Mouse (Mus musculus): ENCODE measurements around the gene Adamts6. TPM values are rescaled to one million over a fixed set of nuclear protein-coding genes. Genes with fewer than 3 reads are reported as not detected.

Adamts6 gene
- polyA plus RNA-seq, 1 experiment from 2014 or later: 3.1 TPM

GRCm38 (mm10) chr13:104393427-104394356 is 106.1 kb downstream of the Adamts6 start:
- Histone ChIP-seq H3K27me3 (ENCODE audit: insufficient read depth, poor library complexity, severe bottlenecking) (no peaks in the 10 kb centered on the region), H3K4me1 (no peaks in the 10 kb centered on the region), H3K9me3 (no peaks in the 10 kb centered on the region), H3K27ac (no peak overlapping the region), H3K4me3 (no peak overlapping the region), H3K36me3 (peaks cover 7% of the 10 kb centered on the region; the same call in 1 of the 2 replicates)
- DNase-seq (ENCODE audit: low spot score): no peak
- WGBS: 91% methylated on average over 8 of the region's 8 CpGs

GRCm38 (mm10) chr13:104397814-104398213 is 110.2 kb downstream of the Adamts6 start:
- Histone ChIP-seq H3K4me3 (no peak overlapping the region), H3K27me3 (ENCODE audit: insufficient read depth, poor library complexity, severe bottlenecking) (no peaks in the 10 kb centered on the region), H3K36me3 (peaks cover 12% of the 10 kb centered on the region), H3K4me1 (no peaks in the 10 kb centered on the region), H3K9me3 (no peaks in the 10 kb centered on the region), H3K27ac (no peak overlapping the region)
- WGBS: 62% methylated on average over 8 of the region's 8 CpGs
- no peak for DNase-seq (ENCODE audit: low spot score)

GRCm38 (mm10) chr13:104432734-104433133 is 145.1 kb downstream of the Adamts6 start:
- 81% methylated on average over 2 of the region's 2 CpGs for WGBS
- DNase-seq (ENCODE audit: low spot score): no peak
- no peaks in the 10 kb centered on the region for H3K27me3 ChIP-seq (ENCODE audit: insufficient read depth, poor library complexity, severe bottlenecking)
- no peak overlapping the region for H3K27ac ChIP-seq
- H3K36me3 ChIP-seq: peaks cover 15% of the 10 kb centered on the region; the same call in 1 of the 2 replicates
- no peaks in the 10 kb centered on the region for H3K4me1 ChIP-seq
- H3K9me3 ChIP-seq: no peaks in the 10 kb centered on the region
- H3K4me3 ChIP-seq: no peak overlapping the region

GRCm38 (mm10) chr13:104442559-104442958 is 154.9 kb downstream of the Adamts6 start:
- H3K27ac ChIP-seq: no peak overlapping the region
- peaks cover 27% of the 10 kb centered on the region for H3K36me3 ChIP-seq
- H3K4me1 ChIP-seq: no peaks in the 10 kb centered on the region
- no peaks in the 10 kb centered on the region for H3K27me3 ChIP-seq (ENCODE audit: insufficient read depth, poor library complexity, severe bottlenecking)
- no peak overlapping the region for H3K4me3 ChIP-seq
- H3K9me3 ChIP-seq: no peaks in the 10 kb centered on the region
- no peak for DNase-seq (ENCODE audit: low spot score)
- WGBS: 83% methylated on average over 7 of the region's 7 CpGs

- WGBS: 50% methylated on average over 1 of the region's 1 CpGs
- Histone ChIP-seq H3K27me3 (ENCODE audit: insufficient read depth, poor library complexity, severe bottlenecking) (no peaks in the 10 kb centered on the region), H3K9me3 (no peaks in the 10 kb centered on the region), H3K27ac (no peak overlapping the region), H3K36me3 (peaks cover 31% of the 10 kb centered on the region), H3K4me1 (no peaks in the 10 kb centered on the region), H3K4me3 (no peak overlapping the region)
- DNase-seq (ENCODE audit: low spot score): no peak
Observed at GRCm38 (mm10) chr13:104445437-104445836, 157.8 kb downstream of the Adamts6 start.

GRCm38 (mm10) chr13:104446974-104447373 is 159.3 kb downstream of the Adamts6 start:
- WGBS: 95% methylated on average over 1 of the region's 1 CpGs
- Histone ChIP-seq H3K9me3 (no peaks in the 10 kb centered on the region), H3K27me3 (ENCODE audit: insufficient read depth, poor library complexity, severe bottlenecking) (no peaks in the 10 kb centered on the region), H3K27ac (no peak overlapping the region), H3K36me3 (peaks cover 31% of the 10 kb centered on the region), H3K4me1 (no peaks in the 10 kb centered on the region), H3K4me3 (no peak overlapping the region)
- no peak for DNase-seq (ENCODE audit: low spot score)

GRCm38 (mm10) chr13:104447470-104447869 is 159.8 kb downstream of the Adamts6 start:
- no peaks in the 10 kb centered on the region for H3K27me3 ChIP-seq (ENCODE audit: insufficient read depth, poor library complexity, severe bottlenecking)
- no peak overlapping the region for H3K27ac ChIP-seq
- DNase-seq (ENCODE audit: low spot score): no peak
- H3K4me3 ChIP-seq: no peak overlapping the region
- no peaks in the 10 kb centered on the region for H3K4me1 ChIP-seq
- no peaks in the 10 kb centered on the region for H3K9me3 ChIP-seq
- peaks cover 29% of the 10 kb centered on the region for H3K36me3 ChIP-seq

- 94% methylated on average over 1 of the region's 1 CpGs for WGBS
- H3K27me3 ChIP-seq (ENCODE audit: insufficient read depth, poor library complexity, severe bottlenecking): no peaks in the 10 kb centered on the region
- H3K4me1 ChIP-seq: no peaks in the 10 kb centered on the region
- H3K4me3 ChIP-seq: no peak overlapping the region
- H3K9me3 ChIP-seq: no peaks in the 10 kb centered on the region
- no peak overlapping the region for H3K27ac ChIP-seq
- no peak for DNase-seq (ENCODE audit: low spot score)
- H3K36me3 ChIP-seq: peaks cover 26% of the 10 kb centered on the region
Observed at GRCm38 (mm10) chr13:104448349-104448748, 160.7 kb downstream of the Adamts6 start.

GRCm38 (mm10) chr13:104453271-104453974 is 165.8 kb downstream of the Adamts6 start:
- no peak for DNase-seq (ENCODE audit: low spot score)
- Histone ChIP-seq H3K4me3 (no peak overlapping the region), H3K36me3 (0 out of 2 replicates have a peak, but pooled peaks cover 3% of the 10 kb centered on the region), H3K27ac (no peak overlapping the region), H3K9me3 (no peaks in the 10 kb centered on the region), H3K4me1 (no peaks in the 10 kb centered on the region), H3K27me3 (ENCODE audit: insufficient read depth, poor library complexity, severe bottlenecking) (no peaks in the 10 kb centered on the region)
- 90% methylated on average over 1 of the region's 1 CpGs for WGBS

- no peaks in the 10 kb centered on the region for H3K9me3 ChIP-seq
- no peak overlapping the region for H3K27ac ChIP-seq
- no peaks in the 10 kb centered on the region for H3K36me3 ChIP-seq
- no peaks in the 10 kb centered on the region for H3K4me1 ChIP-seq
- H3K27me3 ChIP-seq (ENCODE audit: insufficient read depth, poor library complexity, severe bottlenecking): no peaks in the 10 kb centered on the region
- no peak overlapping the region for H3K4me3 ChIP-seq
- 86% methylated on average over 1 of the region's 1 CpGs for WGBS
- no peak for DNase-seq (ENCODE audit: low spot score)
Observed at GRCm38 (mm10) chr13:104460287-104460686, 172.7 kb downstream of the Adamts6 start.

- H3K4me1 ChIP-seq: no peaks in the 10 kb centered on the region
- no peaks in the 10 kb centered on the region for H3K27me3 ChIP-seq (ENCODE audit: insufficient read depth, poor library complexity, severe bottlenecking)
- H3K27ac ChIP-seq: no peak overlapping the region
- peaks cover 4% of the 10 kb centered on the region; the same call in 1 of the 2 replicates for H3K36me3 ChIP-seq
- H3K9me3 ChIP-seq: no peaks in the 10 kb centered on the region
- WGBS: 71% methylated on average over 1 of the region's 1 CpGs
- no peak for DNase-seq (ENCODE audit: low spot score)
- no peak overlapping the region for H3K4me3 ChIP-seq
Observed at GRCm38 (mm10) chr13:104468061-104468460, 180.4 kb downstream of the Adamts6 start.

GRCm38 (mm10) chr13:104476285-104476956 is 188.8 kb downstream of the Adamts6 start:
- Histone ChIP-seq H3K27ac (no peak overlapping the region), H3K36me3 (peaks cover 20% of the 10 kb centered on the region), H3K4me1 (no peaks in the 10 kb centered on the region), H3K27me3 (ENCODE audit: insufficient read depth, poor library complexity, severe bottlenecking) (no peaks in the 10 kb centered on the region), H3K4me3 (no peak overlapping the region), H3K9me3 (no peaks in the 10 kb centered on the region)
- 84% methylated on average over 9 of the region's 9 CpGs for WGBS
- DNase-seq (ENCODE audit: low spot score): no peak
